Comparison of ENCODE assay signal across 8 mouse cellular contexts in the genomic region with DNA sequence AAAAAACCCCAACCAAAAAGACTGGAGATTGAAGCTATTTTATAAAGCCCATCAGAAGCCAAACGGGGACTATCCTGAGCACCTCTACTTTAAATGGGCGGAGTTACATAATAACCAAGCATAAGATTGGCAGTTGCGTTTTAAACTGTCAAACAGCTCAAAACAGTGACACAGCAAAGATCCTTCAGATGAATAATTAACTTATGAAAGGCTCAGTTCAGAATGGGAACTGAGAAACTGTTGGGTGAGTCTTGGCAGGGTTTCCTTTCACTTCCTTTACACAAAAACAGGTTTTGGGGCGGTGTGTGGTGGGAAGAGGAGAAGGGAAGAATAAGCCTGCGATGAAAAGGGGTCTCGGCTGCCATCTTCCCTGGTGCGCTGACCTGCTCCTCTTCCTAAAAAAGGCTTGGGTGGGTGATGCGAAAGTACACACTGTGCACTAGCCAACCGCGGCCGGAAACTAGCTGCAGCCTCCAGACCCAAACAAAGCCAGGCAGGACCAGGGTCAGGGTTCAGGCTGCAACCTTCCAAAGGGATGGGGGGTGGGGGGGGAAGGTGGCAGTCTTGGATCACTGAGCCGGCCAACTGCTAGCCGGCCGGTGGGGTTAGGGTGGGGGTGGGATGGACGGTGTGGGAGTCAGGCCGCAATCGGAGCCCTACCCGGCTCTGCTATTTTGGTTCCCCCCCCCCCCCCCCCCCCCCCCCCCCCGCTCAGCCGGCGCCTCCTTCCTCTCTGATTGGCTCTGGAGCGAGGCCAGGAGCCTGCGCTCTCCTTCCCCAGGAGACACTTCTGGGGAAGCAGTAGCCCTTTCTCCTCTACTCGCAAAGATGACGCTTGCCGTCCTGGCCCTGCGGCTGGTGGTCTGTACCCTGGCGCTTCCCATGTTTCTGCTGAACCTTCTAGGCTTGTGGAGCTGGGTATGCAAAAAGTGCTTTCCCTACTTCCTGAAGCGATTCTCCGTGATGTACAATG. TPM values are rescaled to one million over a fixed set of nuclear protein-coding genes. Genes with fewer than 3 reads are reported as not detected.
DNase-seq lines count a peak whose midpoint lies in the region; ATAC-seq lines count a peak whose summit lies in the region.

A gene (plus strand): TSS at position 122 of the 973 bp plus-strand sequence.

- peak within 1 kb of the TSS; percentile 87 for H3K27ac ChIP-seq in hindbrain, embryonic 14.5 days

- H3K27me3 ChIP-seq in hindbrain, embryonic 14.5 days (ENCODE audit: control insufficient read depth, insufficient read depth, low read length), result no peaks in the 10 kb centered on the region

- H3K9ac ChIP-seq in hindbrain, embryonic 14.5 days, result peak within 1 kb of the TSS; percentile 83

- 1% methylated on average over 25 of the region's 30 CpGs for WGBS in hindbrain, embryonic 14.5 days

- peaks cover 5% of the 10 kb centered on the region; the same call in 1 of the 2 replicates for H3K4me1 ChIP-seq in hindbrain, embryonic 14.5 days (replicated peaks; ENCODE audit: control insufficient read depth, insufficient read depth, low read length)

- DNase-seq in T-cell, adult 2 months (ENCODE audit: low spot score), result peak; percentile 49
- peak; percentile 86 to 88 for DNase-seq in cerebellum, postnatal 36 days
- peak; percentile 79 to 82 for DNase-seq in frontal cortex, postnatal 36 days (ENCODE audit: low spot score in 2 of 2)
- peak; percentile 81 for DNase-seq in hindbrain, embryonic 14.5 days (ENCODE audit: low spot score)
- peak; percentile 78 to 82 for DNase-seq in layer of hippocampus, postnatal 36 days
- peak; percentile 89 for DNase-seq in lung, postnatal 25 days (ENCODE audit: low spot score)
- DNase-seq in retina, embryonic 14.5 days (ENCODE audit: low spot score), result peak; percentile 71
- peak; percentile 56 to 73 for DNase-seq in thymus, postnatal 36 days

- peak; percentile 90 for ATAC-seq in hindbrain, embryonic 14.5 days (ENCODE audit: low FRiP score)

- H3K36me3 ChIP-seq in hindbrain, embryonic 14.5 days (replicated peaks; ENCODE audit: control insufficient read depth, insufficient read depth), result no peaks in the 10 kb centered on the region

- H3K4me3 ChIP-seq in hindbrain, embryonic 14.5 days (replicated peaks; ENCODE audit: low read length), result peak within 1 kb of the TSS; percentile 48

- peak within 1 kb of the TSS; percentile 82 for H3K4me2 ChIP-seq in hindbrain, embryonic 14.5 days (replicated peaks)

- H3K9me3 ChIP-seq in hindbrain, embryonic 14.5 days (ENCODE audit: control insufficient read depth, low read length), result no peaks in the 10 kb centered on the region

RNA-seq across cellular contexts. Expression of the gene that starts here (rescaled TPM):
- polyA plus RNA-seq in hindbrain, embryonic 14.5 days (2014; fragmentation: Nextera tagmentation; extraction: Ambion mirVana), result 2.1 and 3.1 TPM in 2 replicates
- total RNA-seq in layer of hippocampus, postnatal 36 days (2021), result 10 to 100 TPM; 33.7 to 40.8 TPM

Comparison
In these comparisons a context has a peak if more than half of its experiments do, and no peak if none do; other contexts are left out.
1. Peak in every context shown above with its lines: DNase-seq, ATAC-seq, H3K4me3 ChIP-seq and H3K27ac ChIP-seq.